ENCODE assay signal across 27 mouse cellular contexts in genomic region chr3:98224975-98225374, GRCm38 (mm10). TPM values are rescaled to one million over a fixed set of nuclear protein-coding genes. Genes with fewer than 3 reads are reported as not detected.
A peak's percentile ranks its signal among the peaks of the same experiment; 100 is the strongest.
DNase-seq lines count a peak whose midpoint lies in the region; ATAC-seq and TF ChIP-seq lines count a peak whose summit lies in the region.
"Had no signal": no experiment of that assay in that cellular context is flagged by ENCODE, and none has a peak within 500 bp of the region (broad histone marks: within the 10 kb centered on the region; RNA-seq: fewer than 3 reads in every experiment).

No protein-coding gene starts in this region.

- DNase-seq in heart, postnatal 36 days, result no peak
- DNase-seq in heart, adult 18-20 months, result no peak
- no peak for DNase-seq in intestine, embryonic 14.5 days (ENCODE audit: low spot score)
- no peak for DNase-seq in liver, postnatal 0 days
- DNase-seq in liver, result no peak

- ATAC-seq in heart, embryonic 12.5 days (ENCODE audit: insufficient number of reproducible peaks, low FRiP score), result no peak
- ATAC-seq in heart, embryonic 15.5 days (replicated peaks; ENCODE audit: insufficient number of reproducible peaks, insufficient read depth, low FRiP score, low read depth), result no peak
- no peak for ATAC-seq in intestine, embryonic 14.5 days (replicated peaks; ENCODE audit: low FRiP score, low TSS enrichment, low read depth)
- no peak for ATAC-seq in intestine, postnatal 0 days
- ATAC-seq in liver, postnatal 0 days, result peak; percentile 50; the same call in 1 of the 2 replicates
- ATAC-seq: activated CD4-positive, CD25-positive, alpha-beta regulatory T cell, adult 4 months had no signal

- intact Hi-C loops in heart, postnatal 36 days (cut with DNase I), result loop anchor here (1.0 kb wide), 1 partner anchor 296 kb away; no protein-coding TSS in a partner anchor

- H3K4me1 ChIP-seq in heart, embryonic 12.5 days (replicated peaks), result peaks cover 25% of the 10 kb centered on the region
- H3K4me1 ChIP-seq in heart, embryonic 15.5 days (replicated peaks), result peaks cover 7% of the 10 kb centered on the region
- H3K4me1 ChIP-seq in intestine, embryonic 14.5 days (replicated peaks; ENCODE audit: control insufficient read depth, insufficient read depth, low read length), result peaks cover 18% of the 10 kb centered on the region
- 0 out of 2 replicates have a peak, but pooled peaks cover 13% of the 10 kb centered on the region for H3K4me1 ChIP-seq in intestine, postnatal 0 days (replicated peaks; ENCODE audit: control insufficient read depth, insufficient read depth, low read length)
- H3K4me1 ChIP-seq in liver, postnatal 0 days (ENCODE audit: insufficient read depth), result peaks cover 2% of the 10 kb centered on the region; the same call in 1 of the 2 replicates
- H3K4me1 ChIP-seq: hindbrain, embryonic 13.5 days had no signal

- H3K4me2 ChIP-seq in heart, embryonic 12.5 days, result no peak overlapping the region
- H3K4me2 ChIP-seq in heart, embryonic 15.5 days, result no peak overlapping the region
- no peak overlapping the region for H3K4me2 ChIP-seq in intestine, embryonic 14.5 days (ENCODE audit: low read length)
- H3K4me2 ChIP-seq in intestine, postnatal 0 days (replicated peaks; ENCODE audit: low read depth), result no peak overlapping the region
- no peak overlapping the region for H3K4me2 ChIP-seq in liver, postnatal 0 days (ENCODE audit: low read depth, low read length)
- H3K4me2 ChIP-seq: embryonic facial prominence, embryonic 13.5 days; forebrain, embryonic 12.5 days; forebrain, embryonic 15.5 days; hindbrain, embryonic 13.5 days had no signal

- peak overlapping the region; percentile 52 for H3K27ac ChIP-seq in heart, embryonic 12.5 days (ENCODE audit: poor library complexity, severe bottlenecking)
- peak overlapping the region; percentile 57 for H3K27ac ChIP-seq in heart, embryonic 15.5 days
- H3K27ac ChIP-seq in intestine, embryonic 14.5 days (ENCODE audit: low read depth), result peak overlapping the region; percentile 77; the same call in 1 of the 2 replicates
- no peak overlapping the region for H3K27ac ChIP-seq in intestine, postnatal 0 days (ENCODE audit: low read depth, low read length)
- 0 out of 2 replicates have a peak overlapping the region, but pooled peaks have one; percentile 0 for H3K27ac ChIP-seq in liver, postnatal 0 days (ENCODE audit: low read depth)
- H3K27ac ChIP-seq: embryonic facial prominence, embryonic 10.5 days; embryonic facial prominence, embryonic 13.5 days; forebrain, embryonic 12.5 days; forebrain, embryonic 15.5 days; hindbrain, embryonic 10.5 days; hindbrain, embryonic 13.5 days had no signal

- no peaks in the 10 kb centered on the region for H3K36me3 ChIP-seq in heart, embryonic 12.5 days
- H3K36me3 ChIP-seq in heart, embryonic 15.5 days, result no peaks in the 10 kb centered on the region
- H3K36me3 ChIP-seq in intestine, embryonic 14.5 days (ENCODE audit: control insufficient read depth, insufficient read depth, low read length), result no peaks in the 10 kb centered on the region
- H3K36me3 ChIP-seq in intestine, postnatal 0 days (ENCODE audit: control insufficient read depth, insufficient read depth), result no peaks in the 10 kb centered on the region
- H3K36me3 ChIP-seq in liver, postnatal 0 days (replicated peaks; ENCODE audit: insufficient read depth, low read length), result no peaks in the 10 kb centered on the region
- H3K36me3 ChIP-seq: embryonic facial prominence, embryonic 10.5 days; embryonic facial prominence, embryonic 13.5 days; forebrain, embryonic 12.5 days; forebrain, embryonic 15.5 days; hindbrain, embryonic 10.5 days; hindbrain, embryonic 13.5 days had no signal

- TF ChIP-seq EP300 in liver, postnatal 0 days (IDR thresholded peaks at IDR 0.05; ENCODE audit: low read depth), result no peak

- 0 out of 2 replicates have a peak, but pooled peaks cover 14% of the 10 kb centered on the region for H3K27me3 ChIP-seq in heart, embryonic 12.5 days (replicated peaks)
- H3K27me3 ChIP-seq in heart, embryonic 15.5 days, result no peaks in the 10 kb centered on the region
- no peaks in the 10 kb centered on the region; the same call in 1 of the 2 replicates for H3K27me3 ChIP-seq in intestine, embryonic 14.5 days (replicated peaks; ENCODE audit: control insufficient read depth, insufficient read depth, low read length)
- H3K27me3 ChIP-seq in intestine, postnatal 0 days (replicated peaks; ENCODE audit: control insufficient read depth, insufficient read depth, low read length), result no peaks in the 10 kb centered on the region
- no peaks in the 10 kb centered on the region for H3K27me3 ChIP-seq in liver, postnatal 0 days (ENCODE audit: insufficient read depth, low read length)
- H3K27me3 ChIP-seq: embryonic facial prominence, embryonic 13.5 days; forebrain, embryonic 12.5 days; forebrain, embryonic 15.5 days; hindbrain, embryonic 13.5 days had no signal

- no peak overlapping the region for H3K9ac ChIP-seq in heart, embryonic 12.5 days
- H3K9ac ChIP-seq in heart, embryonic 15.5 days, result no peak overlapping the region
- H3K9ac ChIP-seq in intestine, embryonic 14.5 days (ENCODE audit: low read length), result no peak overlapping the region
- no peak overlapping the region for H3K9ac ChIP-seq in intestine, postnatal 0 days (ENCODE audit: low read depth, low read length)
- H3K9ac ChIP-seq in liver, postnatal 0 days (replicated peaks), result no peak overlapping the region; the same call in 1 of the 2 replicates
- H3K9ac ChIP-seq: embryonic facial prominence, embryonic 13.5 days; forebrain, embryonic 12.5 days; forebrain, embryonic 15.5 days; hindbrain, embryonic 13.5 days had no signal

- TF ChIP-seq CTCF in intestine, postnatal 0 days (IDR thresholded peaks at IDR 0.05; ENCODE audit: low read depth), result no peak
- TF ChIP-seq CTCF in liver, postnatal 0 days (IDR thresholded peaks at IDR 0.05; ENCODE audit: low read depth), result no peak

- H3K9me3 ChIP-seq in heart, embryonic 12.5 days (replicated peaks), result no peaks in the 10 kb centered on the region
- H3K9me3 ChIP-seq in heart, embryonic 15.5 days (replicated peaks), result no peaks in the 10 kb centered on the region
- H3K9me3 ChIP-seq in intestine, embryonic 14.5 days (ENCODE audit: control insufficient read depth, low read length), result no peaks in the 10 kb centered on the region
- no peaks in the 10 kb centered on the region for H3K9me3 ChIP-seq in intestine, postnatal 0 days (ENCODE audit: control insufficient read depth)
- no peaks in the 10 kb centered on the region for H3K9me3 ChIP-seq in liver, postnatal 0 days (ENCODE audit: low read length)
- H3K9me3 ChIP-seq: embryonic facial prominence, embryonic 10.5 days; embryonic facial prominence, embryonic 13.5 days; forebrain, embryonic 12.5 days; forebrain, embryonic 15.5 days; hindbrain, embryonic 10.5 days; hindbrain, embryonic 13.5 days had no signal

- H3K4me3 ChIP-seq in heart, embryonic 12.5 days, result no peak overlapping the region
- no peak overlapping the region for H3K4me3 ChIP-seq in heart, embryonic 15.5 days
- H3K4me3 ChIP-seq in intestine, embryonic 14.5 days (ENCODE audit: low read depth, low read length), result no peak overlapping the region
- H3K4me3 ChIP-seq in intestine, postnatal 0 days (ENCODE audit: low read depth, low read length), result no peak overlapping the region
- no peak overlapping the region for H3K4me3 ChIP-seq in liver, postnatal 0 days (ENCODE audit: low read depth, low read length)
- H3K4me3 ChIP-seq: embryonic facial prominence, embryonic 10.5 days; embryonic facial prominence, embryonic 13.5 days; erythroblast, embryonic 14.5 days; forebrain, embryonic 12.5 days; forebrain, embryonic 15.5 days; hindbrain, embryonic 10.5 days; hindbrain, embryonic 13.5 days had no signal

- 78% methylated on average over 7 of the region's 7 CpGs for WGBS in heart, embryonic 12.5 days
- WGBS in heart, embryonic 15.5 days, result 84% methylated on average over 7 of the region's 7 CpGs
- 88% methylated on average over 7 of the region's 7 CpGs for WGBS in intestine, embryonic 14.5 days
- 88% methylated on average over 7 of the region's 7 CpGs for WGBS in intestine, postnatal 0 days
- WGBS in liver, postnatal 0 days (ENCODE audit: insufficient replicate concordance), result 75% methylated on average over 7 of the region's 7 CpGs

RNA-seq across cellular contexts. Expression of gene Reg4, which starts 3.0 kb away (rescaled TPM):
- polyA plus RNA-seq in heart, embryonic 12.5 days (2016; fragmentation: Nextera tagmentation; extraction: Ambion mirVana), result not detected in 2 replicates
- total RNA-seq in heart, postnatal 36 days (2021), result not detected
- polyA plus RNA-seq in heart, embryonic 15.5 days (2015; fragmentation: Nextera tagmentation; extraction: Ambion mirVana), result not detected in 2 replicates
- not detected for total RNA-seq in heart, adult 18-20 months (2021)
- polyA plus RNA-seq in intestine, embryonic 14.5 days (2014; fragmentation: Nextera tagmentation; extraction: Ambion mirVana), result 3.9 and 4.9 TPM in 2 replicates
- 90.6 and 144 TPM in 2 replicates for polyA plus RNA-seq in intestine, postnatal 0 days (2015; fragmentation: Nextera tagmentation; extraction: Ambion mirVana)
- not detected in 2 replicates for polyA plus RNA-seq in liver, postnatal 0 days (2015; fragmentation: Nextera tagmentation; extraction: Ambion mirVana)
- total RNA-seq: adrenal gland, adult 8-10 months; adrenal gland, postnatal 25 days; ES-E14; gastrocnemius, adult 8-10 months; gastrocnemius, postnatal 25 days; heart, adult 8-10 months; heart, postnatal 14 days had no signal
- polyA plus RNA-seq: activated CD4-positive, CD25-positive, alpha-beta regulatory T cell, adult 4 months; brain, embryonic 14.5 days; cortical plate, adult 2 months; embryonic facial prominence, embryonic 10.5 days; embryonic facial prominence, embryonic 13.5 days; erythroblast, embryonic 14.5 days; forebrain, embryonic 12.5 days; forebrain, embryonic 15.5 days; gonadal fat pad, adult 2 months; hindbrain, embryonic 10.5 days; hindbrain, embryonic 13.5 days; hindbrain, embryonic 16.5 days had no signal

RNA-seq across cellular contexts. Expression of gene Hmgcs2, which starts 55.3 kb away (rescaled TPM):
- 10.0 and 10.7 TPM in 2 replicates for polyA plus RNA-seq in heart, embryonic 12.5 days (2016; fragmentation: Nextera tagmentation; extraction: Ambion mirVana)
- 10 to 100 TPM; 26.0 to 27.1 TPM for total RNA-seq in heart, postnatal 36 days (2021)
- polyA plus RNA-seq in heart, embryonic 15.5 days (2015; fragmentation: Nextera tagmentation; extraction: Ambion mirVana), result 8.7 and 12.6 TPM in 2 replicates
- 10 to 100 TPM in 1 of 2 experiments, 1 to 10 TPM in 1; 8.5 to 16.1 TPM for total RNA-seq in heart, adult 18-20 months (2021)
- polyA plus RNA-seq in intestine, embryonic 14.5 days (2014; fragmentation: Nextera tagmentation; extraction: Ambion mirVana), result 23.1 and 32.1 TPM in 2 replicates
- polyA plus RNA-seq in intestine, postnatal 0 days (2015; fragmentation: Nextera tagmentation; extraction: Ambion mirVana), result 649 and 754 TPM in 2 replicates
- 1,492 and 1,631 TPM in 2 replicates for polyA plus RNA-seq in liver, postnatal 0 days (2015; fragmentation: Nextera tagmentation; extraction: Ambion mirVana)
- total RNA-seq: ES-E14 had no signal
- polyA plus RNA-seq: activated CD4-positive, CD25-positive, alpha-beta regulatory T cell, adult 4 months had no signal

Comparison
In these comparisons a context has a peak if more than half of its experiments do, and no peak if none do; other contexts are left out.
1. RNA of gene Reg4, which starts 3.0 kb away (polyA plus RNA-seq): 90.6 to 144 TPM in intestine, postnatal 0 days; 3.9 to 4.9 TPM in intestine, embryonic 14.5 days, not detected in liver, postnatal 0 days, not detected in heart, embryonic 12.5 days and not detected in heart, embryonic 15.5 days; every median in the first group is over 10 times any median in the second.
2. RNA of gene Hmgcs2, which starts 55.3 kb away (polyA plus RNA-seq): 1,492 to 1,631 TPM in liver, postnatal 0 days and 649 to 754 TPM in intestine, postnatal 0 days; 23.1 to 32.1 TPM in intestine, embryonic 14.5 days, 10.0 to 10.7 TPM in heart, embryonic 12.5 days and 8.7 to 12.6 TPM in heart, embryonic 15.5 days; every median in the first group is over 10 times any median in the second.